Mouse (Mus musculus) intestine, postnatal 0 days (tissue): ENCODE measurements around the gene Cyp17a1. TPM values are rescaled to one million over a fixed set of nuclear protein-coding genes. Genes with fewer than 3 reads are reported as not detected.

Source experiments
- ATAC-seq: fragments of 200-750 bp; cut with Nextera tagmentation; 2 replicates; pipeline ENCODE4 v1.8.0; 2017; ENCODE audit warnings: mild to moderate bottlenecking, moderate TSS enrichment, moderate library complexity
- H3K27ac ChIP-seq: fragments of 300-500 bp; sonication (generic); 2 replicates; pipeline ENCODE4 v1.5.1; 2014; ENCODE audit warnings: mild to moderate bottlenecking, low read depth, low read length, moderate library complexity
- H3K27me3 ChIP-seq: fragments of 300-500 bp; sonication (generic); replicated peaks from 2 replicates; pipeline ENCODE4 v1.6.1; 2014; ENCODE audit warnings: low read length, mixed read lengths; ENCODE audit not compliant: control insufficient read depth, insufficient read depth
- H3K36me3 ChIP-seq: fragments of 300-500 bp; sonication (generic); 2 replicates; pipeline ENCODE4 v1.6.1; 2014; ENCODE audit warnings: mild to moderate bottlenecking, moderate library complexity; ENCODE audit not compliant: control insufficient read depth, insufficient read depth
- H3K4me1 ChIP-seq: fragments of 300-500 bp; sonication (generic); replicated peaks from 2 replicates; pipeline ENCODE4 v1.6.1; 2014; ENCODE audit warnings: antibody characterized with exemption, low read length, mixed read lengths; ENCODE audit not compliant: control insufficient read depth, insufficient read depth
- H3K4me2 ChIP-seq: fragments of 300-500 bp; sonication (generic); replicated peaks from 2 replicates; pipeline ENCODE4 v1.6.1; 2014; ENCODE audit warnings: low read depth, mild to moderate bottlenecking, moderate library complexity
- H3K4me3 ChIP-seq: fragments of 300-500 bp; sonication (generic); 2 replicates; pipeline ENCODE4 v1.5.1; 2014; ENCODE audit warnings: low read depth, low read length
- H3K9ac ChIP-seq: fragments of 300-500 bp; sonication (generic); 2 replicates; pipeline ENCODE4 v1.6.1; 2014; ENCODE audit warnings: mild to moderate bottlenecking, low read depth, low read length
- H3K9me3 ChIP-seq: fragments of 300-500 bp; sonication (generic); 2 replicates; pipeline ENCODE4 v1.6.1; 2016; ENCODE audit warnings: mixed run types; ENCODE audit not compliant: control insufficient read depth
- CTCF ChIP-seq: sonication (generic); IDR thresholded peaks from 2 replicates; pipeline ENCODE4 v1.5.1; 2016; ENCODE audit warnings: low read depth, mild to moderate bottlenecking, control low read depth, antibody characterized with exemption, moderate library complexity
- WGBS: fragments of 180-500 bp; shearing (Covaris S2); extraction: QIAGEN DNeasy Blood & Tissue Kit; methylation state at CpG from one replicate; pipeline ENCODE4 v1.1.7; 2014; 5-methylcytosine and 5-hydroxymethylcytosine counted together
- polyA plus RNA-seq: library from polyadenylated mRNA; unstranded; fragments of >200 nt; fragmentation: Nextera tagmentation; extraction: Ambion mirVana; gene quantifications from 2 replicates; pipeline ENCODE4 v1.2.1, GENCODE M21; 2015

Gene Cyp17a1
- not detected in 2 replicates for polyA plus RNA-seq

- 24% methylated on average over 5 of the region's 5 CpGs for WGBS
- Histone ChIP-seq H3K27ac (no peak within 1 kb of the TSS), H3K36me3 (no peaks in the 10 kb centered on the region), H3K9me3 (no peaks in the 10 kb centered on the region), H3K4me2 (no peak within 1 kb of the TSS), H3K4me1 (0 out of 2 replicates have a peak, but pooled peaks cover 2% of the 10 kb centered on the region), H3K4me3 (no peak within 1 kb of the TSS), H3K9ac (no peak within 1 kb of the TSS), H3K27me3 (no peaks in the 10 kb centered on the region; the same call in 1 of the 2 replicates)
- TF ChIP-seq CTCF: no peak
- ATAC-seq: no peak
These were observed at the start of gene Cyp17a1 for GRCm38 (mm10) chr19:46672766-46673418. TSS of gene Cyp17a1 (minus strand) at chr19:46673172.

- no peak overlapping the region for H3K4me3 ChIP-seq
These were observed 45.2 kb upstream of the Cyp17a1 start for GRCm38 (mm10) chr19:46718150-46718549.

GRCm38 (mm10) chr19:46715016-46715415 lies 42.0 kb upstream of the Cyp17a1 start:
- 84% methylated on average over 8 of the region's 8 CpGs for WGBS
- no peak overlapping the region for H3K4me3 ChIP-seq
- H3K4me2 ChIP-seq: no peak overlapping the region
- no peak overlapping the region for H3K9ac ChIP-seq
- H3K9me3 ChIP-seq: 0 out of 2 replicates have a peak, but pooled peaks cover 4% of the 10 kb centered on the region
- TF ChIP-seq CTCF: no peak
- H3K27me3 ChIP-seq: no peaks in the 10 kb centered on the region
- H3K4me1 ChIP-seq: no peaks in the 10 kb centered on the region
- ATAC-seq: no peak
- H3K36me3 ChIP-seq: peaks cover 31% of the 10 kb centered on the region
- H3K27ac ChIP-seq: no peak overlapping the region

More at GRCm38 (mm10) chr19:46718150-46718549, 45.2 kb upstream of the Cyp17a1 start:
- Histone ChIP-seq H3K9ac (no peak overlapping the region), H3K27me3 (no peaks in the 10 kb centered on the region), H3K27ac (no peak overlapping the region), H3K4me1 (no peaks in the 10 kb centered on the region), H3K9me3 (0 out of 2 replicates have a peak, but pooled peaks cover 4% of the 10 kb centered on the region), H3K36me3 (peaks cover 47% of the 10 kb centered on the region), H3K4me2 (no peak overlapping the region)
- TF ChIP-seq CTCF: no peak
- 76% methylated on average over 4 of the region's 4 CpGs for WGBS
- no peak for ATAC-seq

- no peak for ATAC-seq
- no peaks in the 10 kb centered on the region for H3K27me3 ChIP-seq
- H3K4me1 ChIP-seq: no peaks in the 10 kb centered on the region
- H3K9me3 ChIP-seq: 0 out of 2 replicates have a peak, but pooled peaks cover 4% of the 10 kb centered on the region
- H3K4me2 ChIP-seq: no peak overlapping the region
- no peak overlapping the region for H3K4me3 ChIP-seq
- no peak overlapping the region for H3K27ac ChIP-seq
- 65% methylated on average over 8 of the region's 8 CpGs for WGBS
- no peak overlapping the region for H3K9ac ChIP-seq
- TF ChIP-seq CTCF: no peak
- H3K36me3 ChIP-seq: peaks cover 29% of the 10 kb centered on the region
These were observed 41.3 kb upstream of the Cyp17a1 start for GRCm38 (mm10) chr19:46714234-46714633.

GRCm38 (mm10) chr19:46710614-46711013 lies 37.6 kb upstream of the Cyp17a1 start:
- no peak for ATAC-seq
- TF ChIP-seq CTCF: no peak

GRCm38 (mm10) chr19:46707296-46708151 lies 34.6 kb upstream of the Cyp17a1 start, which contains the start of gene As3mt:
TSS of gene As3mt (plus strand) at chr19:46707458.
- H3K9ac ChIP-seq: peak within 1 kb of the TSS; percentile 71
- TF ChIP-seq CTCF: no peak
- H3K27ac ChIP-seq: peak within 1 kb of the TSS; percentile 83
- H3K27me3 ChIP-seq: no peaks in the 10 kb centered on the region
- H3K4me2 ChIP-seq: peak within 1 kb of the TSS; percentile 80
- H3K4me3 ChIP-seq: peak within 1 kb of the TSS; percentile 47
- H3K36me3 ChIP-seq: peaks cover 10% of the 10 kb centered on the region; the same call in 1 of the 2 replicates
- ATAC-seq: peak; percentile 92
- WGBS: 5% methylated on average over 31 of the region's 31 CpGs
- H3K4me1 ChIP-seq: 0 out of 2 replicates have a peak, but pooled peaks cover 2% of the 10 kb centered on the region
- H3K9me3 ChIP-seq: no peaks in the 10 kb centered on the region

More at GRCm38 (mm10) chr19:46710614-46711013, 37.6 kb upstream of the Cyp17a1 start:
- no peak overlapping the region for H3K4me2 ChIP-seq
- H3K9me3 ChIP-seq: no peaks in the 10 kb centered on the region
- H3K4me3 ChIP-seq: no peak overlapping the region
- 0 out of 2 replicates have a peak, but pooled peaks cover 2% of the 10 kb centered on the region for H3K4me1 ChIP-seq
- no peak overlapping the region for H3K9ac ChIP-seq
- no peak overlapping the region for H3K27ac ChIP-seq
- 91% methylated on average over 4 of the region's 4 CpGs for WGBS
- H3K36me3 ChIP-seq: peaks cover 14% of the 10 kb centered on the region; the same call in 1 of the 2 replicates
- H3K27me3 ChIP-seq: no peaks in the 10 kb centered on the region
